Mouse (Mus musculus): Measurements from ENCODE around the gene Gm5114. TPM values are rescaled to one million over a fixed set of nuclear protein-coding genes. Genes with fewer than 3 reads are reported as not detected.
"Not testable (repeated sequence)": the region's sequence is repeated elsewhere in the genome, so short reads cannot be mapped to it uniquely, and the experiment has no call there.

The Gm5114 gene
- total RNA-seq (2015) (not detected in 2 replicates), total RNA-seq (2017) (not detected in 2 replicates)

- not testable (repeated sequence) for ATAC-seq (ENCODE audit: poor library complexity, severe bottlenecking)
Observed at GRCm38 (mm10) chr7:39413060-39413459, at the start of gene Gm5114. Gm5114 (minus strand) TSS chr7:39413160.

- no peak for ATAC-seq (ENCODE audit: poor library complexity, severe bottlenecking)
Observed at GRCm38 (mm10) chr7:39455806-39456205, 42.8 kb upstream of the Gm5114 start.

- ATAC-seq (ENCODE audit: poor library complexity, severe bottlenecking): peak; percentile 91
Observed at GRCm38 (mm10) chr7:39449260-39450021, 36.5 kb upstream of the Gm5114 start.

GRCm38 (mm10) chr7:39448626-39449242, 35.8 kb upstream of the Gm5114 start:
- no peak for ATAC-seq (ENCODE audit: poor library complexity, severe bottlenecking)

GRCm38 (mm10) chr7:39441237-39441636, 28.3 kb upstream of the Gm5114 start:
- ATAC-seq (ENCODE audit: poor library complexity, severe bottlenecking): no peak

GRCm38 (mm10) chr7:39440362-39440761, 27.4 kb upstream of the Gm5114 start:
- no peak for ATAC-seq (ENCODE audit: poor library complexity, severe bottlenecking)

Other genes with a start within 250 kb of the Gm5114 start
- 4.7 and 4.9 TPM in 2 replicates for gene Zfp619, start 104.6 kb upstream of the Gm5114 start, total RNA-seq (2015)
- 2.6 and 3.9 TPM in 2 replicates for gene Zfp619, start 104.6 kb upstream of the Gm5114 start, total RNA-seq (2017)